Mouse (Mus musculus): Measurements from ENCODE around the gene Lmf2.

DNA sequence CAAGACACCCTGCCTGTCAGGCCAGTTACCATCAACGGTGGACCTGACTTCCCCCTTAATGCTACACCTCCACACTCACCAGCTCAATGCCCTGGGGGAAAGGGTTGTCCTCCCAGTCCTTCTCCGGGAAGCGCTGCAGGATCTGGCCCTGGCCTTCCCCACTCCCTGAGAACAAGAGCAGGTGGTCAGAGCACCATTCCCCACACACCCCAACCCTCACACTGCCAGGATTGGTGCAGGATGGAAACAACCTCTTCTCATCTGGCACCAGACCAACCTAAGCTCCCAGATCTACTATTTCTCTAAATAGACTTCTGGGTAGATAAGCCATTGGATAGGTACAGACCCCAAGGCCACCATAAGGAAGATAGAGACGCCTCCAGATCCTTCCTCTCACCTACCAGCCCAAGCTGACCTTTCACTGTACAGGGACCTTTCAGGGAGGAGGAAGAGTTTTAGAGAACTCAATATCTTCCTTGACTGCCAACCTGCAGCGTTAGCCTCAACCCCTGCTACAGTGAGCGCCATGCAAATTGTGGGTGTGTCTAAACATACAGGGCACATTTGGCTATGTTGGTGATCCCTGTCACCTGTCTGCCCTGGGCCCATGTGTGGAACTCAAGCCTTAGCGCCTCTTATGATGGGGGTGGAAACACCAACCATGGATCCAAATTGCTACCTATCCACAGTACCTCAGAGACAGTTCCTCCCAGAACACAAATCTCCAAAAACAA, 46.9 kb downstream of the Lmf2 start:
- no peak for TF ChIP-seq CTCF (IDR thresholded peaks at IDR 0.05; ENCODE audit: insufficient read depth, low read length)
- TF ChIP-seq POLR2A (IDR thresholded peaks at IDR 0.05; ENCODE audit: borderline replicate concordance, extremely low read depth, low read depth, low read length) = no peak

Data from lung, adult 2 months (tissue).